ENCODE assay signal across 8 mouse cellular contexts in the genomic region with DNA sequence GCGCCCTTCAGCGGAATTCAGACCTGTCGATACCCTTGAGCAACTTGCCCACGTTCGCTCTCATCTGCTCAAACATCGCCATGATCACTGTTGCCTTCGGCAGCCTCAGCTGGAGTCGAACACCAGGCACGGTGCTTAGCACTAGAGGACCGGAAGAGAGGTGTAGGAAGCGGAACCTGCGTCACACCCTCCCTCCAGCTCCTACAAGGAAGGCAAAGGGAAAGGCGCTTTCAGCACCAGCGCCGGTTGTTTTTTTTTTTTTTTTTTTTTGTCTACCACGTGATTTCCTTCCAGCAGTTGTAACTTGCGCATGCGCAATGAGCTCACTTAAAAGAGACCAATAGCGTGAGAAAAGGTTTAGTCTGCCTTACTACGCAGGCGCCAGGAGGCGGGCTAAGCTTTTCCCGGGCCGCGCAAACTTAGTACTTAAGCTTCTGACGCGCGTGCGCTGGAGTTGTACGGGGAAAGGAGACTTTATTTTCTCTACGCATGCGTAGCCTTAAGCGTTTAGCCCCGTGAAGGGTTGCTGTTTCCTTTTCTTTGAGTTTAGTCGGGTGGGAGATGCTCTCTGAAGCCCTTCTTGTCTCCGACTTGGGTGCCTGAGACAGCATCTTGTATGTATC. TPM values are rescaled to one million over a fixed set of nuclear protein-coding genes. Genes with fewer than 3 reads are reported as not detected.
A peak's percentile ranks its signal among the peaks of the same experiment; 100 is the strongest.
DNase-seq lines count a peak whose midpoint lies in the region; ATAC-seq lines count a peak whose summit lies in the region.

A gene (minus strand): TSS at position 214 of the 623 bp plus-strand sequence.
A gene (plus strand): TSS at position 400 of the 623 bp plus-strand sequence.

- peaks cover 16% of the 10 kb centered on the region for H3K4me1 ChIP-seq in hindbrain, embryonic 16.5 days (ENCODE audit: control insufficient read depth, insufficient read depth, low read depth, low read length)

- H3K9me3 ChIP-seq in hindbrain, embryonic 16.5 days (ENCODE audit: control insufficient read depth, low read length) = no peaks in the 10 kb centered on the region

- peak within 1 kb of the TSS; percentile 84 for H3K4me3 ChIP-seq in hindbrain, embryonic 16.5 days (ENCODE audit: low read length)
- peak within 1 kb of the TSS; percentile 100 for H3K4me3 ChIP-seq in macrophage (ENCODE audit: inconsistent target)

- peaks cover 21% of the 10 kb centered on the region for H3K36me3 ChIP-seq in hindbrain, embryonic 16.5 days (ENCODE audit: control insufficient read depth, insufficient read depth, low read length)
- H3K36me3 ChIP-seq in macrophage (ENCODE audit: inconsistent target) = peaks cover 26% of the 10 kb centered on the region

- peaks cover 42% of the 10 kb centered on the region for H3K79me2 ChIP-seq in macrophage (ENCODE audit: inconsistent target)

- peak within 1 kb of the TSS; percentile 65 for H3K27ac ChIP-seq in hindbrain, embryonic 16.5 days (ENCODE audit: low read depth, low read length)
- peak within 1 kb of the TSS; percentile 90 for H3K27ac ChIP-seq in macrophage

- peak; percentile 97 for ATAC-seq in hindbrain, embryonic 16.5 days

- peak within 1 kb of the TSS; percentile 88 for H3K9ac ChIP-seq in hindbrain, embryonic 16.5 days (ENCODE audit: low read depth, low read length)

- H3K27me3 ChIP-seq in hindbrain, embryonic 16.5 days (replicated peaks; ENCODE audit: control insufficient read depth, insufficient read depth, low read length) = no peaks in the 10 kb centered on the region

- DNase-seq in WW6 (ENCODE audit: low read depth, low spot score) = peak; percentile 99
- DNase-seq in cerebellum, postnatal 4 days (ENCODE audit: low spot score in 2 of 2) = peak; percentile 79 to 93
- peak; percentile 97 for DNase-seq in gastrocnemius, adult 18-20 months (ENCODE audit: low spot score)
- peak; percentile 96 to 98 for DNase-seq in left cerebral cortex, adult 18-20 months (ENCODE audit: low spot score in 2 of 2)
- DNase-seq in right cerebral cortex, adult 18-20 months = peak; percentile 99
- DNase-seq in urinary bladder, postnatal 10 days (ENCODE audit: low spot score) = peak; percentile 81

- H3K4me2 ChIP-seq in hindbrain, embryonic 16.5 days (ENCODE audit: low read length) = peak within 1 kb of the TSS; percentile 94

- WGBS in hindbrain, embryonic 16.5 days = under 1% methylated on average over 36 of the region's 36 CpGs
- under 1% methylated on average over 36 of the region's 36 CpGs for WGBS in macrophage (ENCODE audit: missing documents)

RNA-seq across cellular contexts. Expression of the first gene that starts in this region (rescaled TPM):
- 100 to 1,000 TPM; 128 TPM for total RNA-seq in gastrocnemius, adult 18-20 months (2021)
- 282 and 295 TPM in 2 replicates for polyA plus RNA-seq in hindbrain, embryonic 16.5 days (2015; fragmentation: Nextera tagmentation; extraction: Ambion mirVana)
- 100 to 1,000 TPM; 196 to 199 TPM for total RNA-seq in left cerebral cortex, adult 18-20 months (2021)
- 10 to 100 TPM in 25 of 26 experiments, 1 to 10 TPM in 1; 9.3 to 72.1 (median 34.4) TPM for total RNA-seq in macrophage (2018; cell fraction: chromatin; rRNA removed)
- total RNA-seq in macrophage (2018; cell fraction: cytosol; rRNA removed) = 100 to 1,000 TPM; 134 to 274 (median 165) TPM
- 10 to 100 TPM; 30.4 to 70.0 (median 47.1) TPM for total RNA-seq in macrophage (2018; cell fraction: nucleus; rRNA removed)
- 201 to 248 TPM (median 241 TPM) in 3 replicates for polyA plus RNA-seq in macrophage (2018)

RNA-seq across cellular contexts. Expression of the second gene that starts in this region (rescaled TPM):
- under 1 TPM; 0.24 to 0.59 TPM for total RNA-seq in gastrocnemius, adult 18-20 months (2021)
- polyA plus RNA-seq in hindbrain, embryonic 16.5 days (2015; fragmentation: Nextera tagmentation; extraction: Ambion mirVana) = 10.7 and 13.8 TPM in 2 replicates
- total RNA-seq in left cerebral cortex, adult 18-20 months (2021) = 1 to 10 TPM; 1.0 to 1.7 TPM
- 10 to 100 TPM in 2 of 26 experiments, 1 to 10 TPM in 24; 1.4 to 11.2 (median 6.7) TPM for total RNA-seq in macrophage (2018; cell fraction: chromatin; rRNA removed)
- total RNA-seq in macrophage (2018; cell fraction: cytosol; rRNA removed) = 1 to 10 TPM; 2.6 to 8.3 (median 4.4) TPM
- 10 to 100 TPM in 1 of 26 experiments, 1 to 10 TPM in 25; 1.5 to 14.1 (median 5.7) TPM for total RNA-seq in macrophage (2018; cell fraction: nucleus; rRNA removed)
- 3.7 to 5.2 TPM (median 4.7 TPM) in 3 replicates for polyA plus RNA-seq in macrophage (2018)

Comparison
In these comparisons a context has a peak if more than half of its experiments do, and no peak if none do; other contexts are left out.
1. Peak in every context shown above with its lines: DNase-seq, ATAC-seq, H3K4me3 ChIP-seq and H3K27ac ChIP-seq.